Mouse (Mus musculus) hindbrain, postnatal 0 days (tissue): ENCODE measurements around the gene Tmem254b. TPM values are rescaled to one million over a fixed set of nuclear protein-coding genes. Genes with fewer than 3 reads are reported as not detected.
"Not testable (repeated sequence)": the region's sequence is repeated elsewhere in the genome, so short reads cannot be mapped to it uniquely, and the experiment has no call there.

ENCODE experiments used
- ATAC-seq: fragments of 200-750 bp; cut with Nextera tagmentation; 2 replicates; pipeline ENCODE4 v1.8.0; 2017; ENCODE audit warnings: mild to moderate bottlenecking, moderate TSS enrichment, moderate library complexity
- DNase-seq: peaks from one replicate; pipeline ENCODE4 v3.0.0-alpha.2; 2015; ENCODE audit warnings: low spot score
- H3K27ac ChIP-seq: fragments of 300-500 bp; sonication (generic); 2 replicates; pipeline ENCODE4 v1.5.1; 2014; ENCODE audit warnings: mild to moderate bottlenecking
- H3K27me3 ChIP-seq: fragments of 300-500 bp; sonication (generic); 2 replicates; pipeline ENCODE4 v1.6.1; 2014; ENCODE audit warnings: low read length, mixed read lengths; ENCODE audit not compliant: insufficient read depth
- H3K36me3 ChIP-seq: fragments of 300-500 bp; sonication (generic); 2 replicates; pipeline ENCODE4 v1.6.1; 2014; ENCODE audit warnings: low read length, mixed read lengths; ENCODE audit not compliant: insufficient read depth
- H3K4me1 ChIP-seq: fragments of 300-500 bp; sonication (generic); 2 replicates; pipeline ENCODE4 v1.6.1; 2014; ENCODE audit warnings: antibody characterized with exemption, low read length, mixed read lengths; ENCODE audit not compliant: insufficient read depth
- H3K4me2 ChIP-seq: fragments of 300-500 bp; sonication (generic); 2 replicates; pipeline ENCODE4 v1.6.1; 2014; ENCODE audit warnings: low read depth, mild to moderate bottlenecking, low read length, moderate library complexity, mixed read lengths
- H3K4me3 ChIP-seq: fragments of 300-500 bp; sonication (generic); 2 replicates; pipeline ENCODE4 v1.5.1; 2014; ENCODE audit warnings: low read length
- H3K9ac ChIP-seq: fragments of 300-500 bp; sonication (generic); replicated peaks from 2 replicates; pipeline ENCODE4 v1.6.1; 2014; ENCODE audit warnings: mild to moderate bottlenecking, low read length, moderate library complexity, mixed read lengths
- H3K9me3 ChIP-seq: fragments of 300-500 bp; sonication (generic); 2 replicates; pipeline ENCODE4 v1.6.1; 2016; ENCODE audit warnings: low read length, mixed read lengths
- WGBS: fragments of 180-500 bp; shearing (Covaris S2); extraction: QIAGEN DNeasy Blood & Tissue Kit; methylation state at CpG from one replicate; pipeline ENCODE4 v1.1.7; 2014; 5-methylcytosine and 5-hydroxymethylcytosine counted together
- polyA plus RNA-seq: library from polyadenylated mRNA; unstranded; fragments of >200 nt; fragmentation: Nextera tagmentation; extraction: Ambion mirVana; gene quantifications from 2 replicates; pipeline ENCODE4 v1.2.1, GENCODE M21; 2015
- total RNA-seq: library from RNA; depleted of rRNA; stranded (reverse); fragments of >200 nt; gene quantifications from 2 replicates; pipeline ENCODE4 v1.2.3, GENCODE M21; 2014; rRNA removed

The Tmem254b gene
- total and polyA plus RNA-seq, 2 experiments from 2014 or later, result 18.3 to 30.6 TPM

DNA sequence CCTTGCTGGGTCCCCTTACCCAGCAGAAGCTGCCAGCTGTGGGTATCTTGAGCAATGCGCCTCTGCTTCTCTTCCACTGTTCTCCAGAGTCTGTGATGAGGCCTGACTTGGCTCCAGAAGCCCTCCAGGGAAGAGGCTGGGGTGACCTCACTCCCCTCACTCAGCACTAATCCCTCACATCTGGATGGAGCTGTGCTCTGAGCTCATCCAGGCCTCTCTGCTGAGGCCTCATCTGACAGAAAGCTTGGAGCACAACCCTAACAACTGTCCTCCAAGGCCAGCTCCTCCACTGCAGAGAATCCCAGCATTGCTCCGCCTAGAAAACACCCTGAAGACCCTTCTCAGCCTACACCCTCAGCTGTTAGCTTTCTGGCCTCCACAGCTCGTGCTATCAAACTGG lies 32.9 kb downstream of the Tmem254b start:
- H3K9ac ChIP-seq, H3K9me3 ChIP-seq, H3K4me2 ChIP-seq, ATAC-seq, H3K27me3 ChIP-seq, H3K27ac ChIP-seq, H3K4me1 ChIP-seq, H3K4me3 ChIP-seq, DNase-seq, H3K36me3 ChIP-seq: not testable (repeated sequence)
- WGBS, result no CpG with 5 or more reads among the region's 3 CpGs

DNA sequence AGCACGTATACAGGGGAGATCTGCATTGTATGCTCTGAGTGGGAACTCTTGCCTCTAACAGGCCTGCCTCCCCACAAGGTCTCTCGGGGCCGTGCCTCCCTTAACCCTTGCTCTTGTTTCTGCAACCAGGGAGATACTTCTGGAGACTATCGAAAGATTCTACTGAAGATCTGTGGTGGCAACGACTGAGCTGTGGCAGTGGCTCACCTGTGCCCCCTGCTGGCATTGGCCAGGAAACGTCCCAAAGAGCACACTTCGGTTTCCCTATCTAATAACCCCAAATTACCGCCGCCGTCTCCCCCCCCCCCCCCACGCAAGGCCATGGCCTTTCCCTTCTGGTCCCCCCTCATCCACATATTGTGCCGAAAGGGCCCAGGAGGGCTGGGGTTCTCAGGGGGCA lies 41.6 kb downstream of the Tmem254b start:
- H3K9me3 ChIP-seq, H3K27me3 ChIP-seq, DNase-seq, H3K4me2 ChIP-seq, H3K9ac ChIP-seq, H3K4me1 ChIP-seq, H3K36me3 ChIP-seq, ATAC-seq, H3K27ac ChIP-seq, H3K4me3 ChIP-seq: not testable (repeated sequence)
- WGBS, result no CpG with 5 or more reads among the region's 12 CpGs

GRCm38 (mm10) chr14:26162423-26162822 lies 44.4 kb downstream of the Tmem254b start:
- not testable (repeated sequence) for H3K9me3 ChIP-seq, H3K36me3 ChIP-seq, DNase-seq, H3K9ac ChIP-seq, H3K27ac ChIP-seq, H3K27me3 ChIP-seq, H3K4me3 ChIP-seq, ATAC-seq, H3K4me2 ChIP-seq, H3K4me1 ChIP-seq
- WGBS, result no CpG with 5 or more reads among the region's 5 CpGs

DNA sequence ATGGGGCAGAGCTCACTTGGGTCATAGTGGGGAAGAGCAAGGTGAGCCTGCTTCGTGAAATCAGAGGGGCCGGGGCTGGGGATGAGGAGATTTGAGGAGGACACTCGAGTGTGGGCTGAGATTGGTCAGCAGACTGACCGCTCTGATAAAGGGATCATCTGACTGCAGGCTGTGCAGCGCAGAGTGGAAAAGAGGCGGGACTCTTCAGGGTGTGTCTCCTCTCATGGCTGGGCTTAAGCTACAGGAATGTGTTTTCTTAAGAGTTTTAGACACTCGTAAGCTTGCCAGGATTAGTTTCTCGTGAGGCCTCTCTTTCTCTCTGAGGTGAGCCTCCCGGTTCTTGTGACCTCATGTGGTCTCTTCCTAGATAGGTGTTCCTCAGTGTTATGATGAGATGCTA lies 45.7 kb downstream of the Tmem254b start:
- DNase-seq, H3K4me2 ChIP-seq, H3K9ac ChIP-seq, H3K4me3 ChIP-seq, H3K27ac ChIP-seq, H3K4me1 ChIP-seq, H3K36me3 ChIP-seq, H3K9me3 ChIP-seq, ATAC-seq, H3K27me3 ChIP-seq: not testable (repeated sequence)
- WGBS, result no CpG with 5 or more reads among the region's 9 CpGs

DNA sequence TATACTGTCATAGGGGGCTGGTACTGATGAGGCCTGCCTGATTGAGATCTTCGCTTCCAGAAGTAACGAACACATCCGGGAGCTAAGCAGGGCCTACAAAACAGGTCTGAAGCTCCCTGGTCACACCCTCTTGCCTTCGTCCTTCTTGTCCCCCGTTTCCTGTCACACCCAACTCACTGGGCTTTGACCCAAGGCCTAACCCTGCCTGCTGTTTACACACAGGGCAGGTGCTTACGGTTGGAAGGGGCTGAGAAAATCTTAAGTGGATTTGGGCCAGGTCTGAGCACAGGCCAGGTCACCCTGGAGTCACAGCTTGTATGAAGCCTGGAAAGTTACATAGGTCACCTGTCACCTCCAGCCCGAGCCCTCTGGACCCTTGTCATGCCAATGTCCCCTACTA lies 50.8 kb downstream of the Tmem254b start:
- WGBS, result no CpG with 5 or more reads among the region's 7 CpGs
- ATAC-seq, H3K4me1 ChIP-seq, H3K9ac ChIP-seq, H3K4me3 ChIP-seq, H3K36me3 ChIP-seq, H3K4me2 ChIP-seq, H3K9me3 ChIP-seq, H3K27ac ChIP-seq, DNase-seq, H3K27me3 ChIP-seq: not testable (repeated sequence)

Other genes starting within 250 kb of the Tmem254b start
- gene Duxbl1, start 228.5 kb downstream of the Tmem254b start, total RNA-seq, result 1.2 and 2.1 TPM in 2 replicates
- 1.9 and 2.1 TPM in 2 replicates for gene Duxbl1, start 228.5 kb downstream of the Tmem254b start, polyA plus RNA-seq
- gene Gm9780, start 164.3 kb downstream of the Tmem254b start, total RNA-seq, result 32.6 and 35.0 TPM in 2 replicates
- 16.2 and 19.4 TPM in 2 replicates for gene Gm9780, start 164.3 kb downstream of the Tmem254b start, polyA plus RNA-seq
- 31.1 and 35.8 TPM in 2 replicates for gene Tmem254c, start 139.7 kb downstream of the Tmem254b start, total RNA-seq
- 45.4 and 49.7 TPM in 2 replicates for gene Tmem254c, start 139.7 kb downstream of the Tmem254b start, polyA plus RNA-seq
- gene Cphx2, start 125.5 kb downstream of the Tmem254b start, total RNA-seq, result 1.3 TPM in 1 of 2 replicates, not detected in the other
- not detected in 2 replicates for gene Cphx2, start 125.5 kb downstream of the Tmem254b start, polyA plus RNA-seq
- gene Cphx3, start 124.7 kb downstream of the Tmem254b start, total RNA-seq, result not detected in 2 replicates
- not detected in 2 replicates for gene Cphx3, start 124.7 kb downstream of the Tmem254b start, polyA plus RNA-seq
- 1.8 and 4.3 TPM in 2 replicates for gene Duxbl2, start 88.7 kb downstream of the Tmem254b start, total RNA-seq
- gene Duxbl2, start 88.7 kb downstream of the Tmem254b start, polyA plus RNA-seq, result not detected in 2 replicates
- gene Plac9b, start 24.6 kb downstream of the Tmem254b start, total RNA-seq, result 6.3 and 7.4 TPM in 2 replicates
- 14.1 and 16.0 TPM in 2 replicates for gene Plac9b, start 24.6 kb downstream of the Tmem254b start, polyA plus RNA-seq
- 0.61 and 2.1 TPM in 2 replicates for gene Duxbl3, start 50.9 kb upstream of the Tmem254b start, total RNA-seq
- 2.5 and 2.9 TPM in 2 replicates for gene Duxbl3, start 50.9 kb upstream of the Tmem254b start, polyA plus RNA-seq